Mouse (Mus musculus): ENCODE results near the gene Sptlc2.

Sptlc2 gene

DNA sequence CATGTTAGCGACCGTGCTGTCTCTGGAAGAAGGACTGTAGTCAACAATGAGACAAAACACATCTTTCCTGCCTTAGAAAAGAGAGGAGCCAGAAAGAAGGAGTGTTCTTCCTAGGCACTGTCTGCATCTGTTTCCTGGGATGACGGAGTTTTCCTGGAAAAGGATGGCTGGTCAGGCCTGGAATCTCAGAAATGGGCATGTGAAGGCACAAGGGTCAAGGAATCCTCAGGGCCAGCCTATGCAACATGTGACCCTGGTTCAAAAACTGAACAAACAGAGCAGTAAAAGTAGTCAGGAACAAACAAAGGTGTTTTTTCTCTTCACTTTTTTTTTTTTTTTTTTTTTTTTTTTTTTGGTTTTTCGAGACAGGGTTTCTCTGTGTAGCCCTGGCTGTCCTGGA is 9.0 kb upstream of the Sptlc2 start:
- no peak for DNase-seq (ENCODE audit: low read depth in 2 of 2, low spot score in 2 of 2)

DNA sequence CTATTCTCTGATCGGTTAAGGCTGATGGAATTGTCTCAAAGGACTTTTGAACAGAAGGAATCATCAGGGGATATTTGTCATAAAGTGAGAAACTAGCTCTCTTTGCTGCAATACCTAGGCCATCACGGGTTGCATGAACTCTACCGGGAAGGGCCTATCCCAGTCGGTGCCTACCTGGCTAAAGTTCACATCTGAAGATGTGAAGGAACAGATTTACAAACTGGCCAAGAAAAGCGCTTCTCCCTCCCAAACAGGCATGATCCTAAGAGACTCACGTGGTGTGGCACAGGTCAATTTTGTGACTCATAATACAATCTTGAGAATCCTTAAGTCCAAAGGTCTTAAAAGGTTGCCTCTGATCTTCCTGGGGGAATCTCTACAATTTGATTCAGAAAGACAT is 6.2 kb upstream of the Sptlc2 start:
- no peak for DNase-seq (ENCODE audit: low read depth in 2 of 2, low spot score in 2 of 2)

DNA sequence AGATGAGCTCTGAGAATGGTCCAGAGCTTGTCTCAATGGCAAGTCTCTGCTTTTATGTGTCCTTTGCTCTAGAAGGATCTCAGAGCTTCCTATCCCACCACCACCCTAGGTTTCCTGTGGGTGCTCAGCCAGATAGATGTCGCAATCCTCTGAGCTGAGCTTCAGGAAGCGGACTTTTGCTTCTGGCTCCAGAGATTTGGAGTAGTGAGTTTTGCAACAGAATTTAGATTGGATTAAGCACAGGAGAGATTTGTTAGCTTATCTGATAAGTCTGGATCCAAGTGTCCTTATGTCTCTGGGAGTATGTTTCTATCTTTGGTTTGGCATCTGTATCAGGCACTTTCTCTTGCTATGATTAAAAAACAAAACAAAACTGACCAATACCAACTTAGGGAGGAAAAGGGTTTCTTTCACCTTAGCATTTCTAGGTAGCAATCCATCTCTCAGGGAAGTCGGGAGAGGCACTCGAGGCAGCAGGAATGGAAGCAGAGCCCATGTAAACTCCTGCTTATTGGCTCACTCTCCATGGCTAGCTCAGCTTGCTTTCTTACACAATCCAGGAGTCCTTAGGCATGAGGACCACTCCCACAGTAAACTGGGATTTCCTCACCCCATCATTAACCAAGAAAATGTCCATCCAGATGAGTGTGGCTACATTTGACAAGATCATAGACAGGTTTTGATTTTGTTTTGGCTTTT is 5.4 kb upstream of the Sptlc2 start:
- no peak for DNase-seq (ENCODE audit: low read depth in 2 of 2, low spot score in 2 of 2)

DNA sequence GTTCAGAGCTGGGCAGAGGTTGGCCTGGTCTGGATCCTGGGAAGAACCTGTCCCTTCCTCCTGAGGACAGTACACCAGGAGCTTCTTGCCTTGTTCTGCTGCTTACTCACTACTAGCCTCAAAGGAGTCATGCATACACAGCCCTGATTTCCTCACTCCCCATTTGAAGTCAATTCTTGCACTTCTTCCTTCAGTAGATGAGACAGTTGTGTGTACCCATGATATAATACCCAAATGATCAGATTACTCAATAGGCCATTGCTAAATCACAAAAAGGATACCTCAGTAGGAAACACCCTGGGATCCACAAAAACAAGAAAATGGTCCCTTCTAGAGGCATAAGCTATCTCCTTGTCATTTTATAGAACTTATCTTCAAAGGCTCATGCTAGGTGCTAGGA is 3.2 kb upstream of the Sptlc2 start:
- no peak for DNase-seq (ENCODE audit: low read depth in 2 of 2, low spot score in 2 of 2)

DNA sequence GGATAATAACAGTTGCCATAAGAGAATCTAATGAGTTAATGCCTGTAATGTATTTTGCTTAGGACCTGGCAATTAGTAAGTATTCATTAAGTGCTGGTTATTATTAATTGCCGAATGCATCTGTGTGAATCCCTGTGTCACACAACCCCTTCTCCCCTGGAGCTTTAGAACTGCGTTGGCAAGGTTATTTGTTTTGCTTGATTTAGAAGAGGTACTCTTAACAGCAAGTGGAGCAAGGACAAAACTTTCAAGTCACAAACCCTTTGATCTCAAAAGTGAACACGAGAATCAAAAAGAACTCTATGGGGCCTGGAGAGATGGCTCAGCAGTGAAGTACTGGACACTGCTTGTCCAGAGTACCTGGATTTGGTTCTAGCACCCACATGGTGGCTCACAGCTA is 1.1 kb upstream of the Sptlc2 start:
- no peak for DNase-seq (ENCODE audit: low read depth in 2 of 2, low spot score in 2 of 2)

DNA sequence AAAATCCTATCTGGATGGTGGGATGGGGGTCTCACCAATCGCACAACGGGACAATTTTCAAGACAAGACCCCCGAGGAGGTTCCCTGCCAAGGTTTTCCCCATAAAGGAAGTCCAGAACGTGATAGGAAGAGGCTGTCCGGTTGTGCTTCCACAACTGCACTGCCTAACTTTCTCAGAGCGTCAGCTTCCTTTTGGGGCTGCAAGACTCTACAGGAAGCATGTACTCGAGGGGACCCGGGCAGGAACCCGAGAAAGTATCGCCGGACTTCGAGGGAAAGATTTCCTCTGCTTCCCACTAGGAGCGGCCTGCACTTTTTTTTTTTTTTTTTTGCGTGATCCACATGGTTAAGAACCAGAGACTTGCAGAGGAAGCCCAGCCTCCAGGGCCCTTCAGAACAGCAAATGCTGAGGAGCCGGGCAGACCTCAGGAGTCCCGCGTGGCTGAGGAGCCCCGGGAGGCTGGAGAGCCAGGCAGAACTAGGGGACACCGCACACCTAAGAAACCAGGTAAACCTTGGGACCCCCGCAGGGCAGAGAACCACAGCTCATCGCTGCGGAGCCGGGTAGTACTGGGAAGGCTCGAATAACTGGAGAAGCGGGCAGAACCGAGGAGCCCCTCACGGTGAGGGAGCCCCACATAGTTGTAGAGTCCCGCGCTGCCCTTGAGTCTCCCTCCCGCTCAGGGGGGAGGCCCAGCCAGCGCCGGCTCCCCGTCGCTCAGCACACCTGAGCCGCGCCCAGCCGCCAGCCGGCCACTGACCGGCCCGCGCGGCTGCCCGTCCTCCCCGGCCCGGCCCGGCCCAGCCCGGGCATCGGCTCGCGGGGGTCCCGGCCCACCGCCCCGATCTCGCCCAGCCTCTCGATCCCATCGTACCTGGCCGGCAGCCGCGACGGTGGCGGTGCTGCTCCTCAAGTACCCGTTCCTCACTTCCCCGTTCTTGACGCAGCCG is 709 bp downstream of the Sptlc2 start:
- peak; percentile 5 to 16 for DNase-seq (ENCODE audit: low read depth in 2 of 2, low spot score in 2 of 2)

DNA sequence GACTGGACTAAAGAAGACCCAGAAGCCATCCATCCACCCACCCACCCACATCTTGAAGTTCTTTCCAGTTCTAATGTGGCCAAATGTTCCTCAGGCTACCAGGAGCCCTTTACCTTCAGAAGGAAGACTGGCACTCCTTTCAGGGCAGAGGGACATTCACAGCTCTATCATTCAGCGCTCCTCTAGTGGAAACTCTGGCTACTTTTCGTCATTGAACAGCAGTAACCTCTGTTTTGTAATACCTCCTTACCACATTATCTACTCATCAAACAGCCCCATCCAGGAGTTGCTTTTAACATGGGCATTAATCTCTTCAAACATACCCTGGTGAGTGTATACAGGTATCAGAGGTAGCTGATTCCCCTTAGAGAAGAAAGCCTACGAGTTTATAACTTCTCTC is 3.1 kb downstream of the Sptlc2 start:
- DNase-seq (ENCODE audit: low read depth in 2 of 2, low spot score in 2 of 2) = no peak

DNA sequence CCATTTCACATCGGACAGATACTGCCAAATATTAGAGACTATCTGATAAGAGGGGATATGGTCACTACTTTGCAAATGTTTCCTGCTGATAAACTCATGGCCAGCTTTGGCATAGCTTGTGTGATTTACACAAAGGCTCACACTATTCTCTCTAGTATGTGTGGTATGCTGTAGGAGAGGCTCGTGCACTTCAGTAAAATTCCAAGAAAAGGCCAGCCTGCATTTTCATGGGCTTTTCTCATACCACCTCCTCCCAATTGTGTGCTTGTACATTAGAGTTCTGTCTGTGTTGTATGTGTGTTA is 6.8 kb downstream of the Sptlc2 start:
- DNase-seq (ENCODE audit: low read depth in 2 of 2, low spot score in 2 of 2) = no peak

DNA sequence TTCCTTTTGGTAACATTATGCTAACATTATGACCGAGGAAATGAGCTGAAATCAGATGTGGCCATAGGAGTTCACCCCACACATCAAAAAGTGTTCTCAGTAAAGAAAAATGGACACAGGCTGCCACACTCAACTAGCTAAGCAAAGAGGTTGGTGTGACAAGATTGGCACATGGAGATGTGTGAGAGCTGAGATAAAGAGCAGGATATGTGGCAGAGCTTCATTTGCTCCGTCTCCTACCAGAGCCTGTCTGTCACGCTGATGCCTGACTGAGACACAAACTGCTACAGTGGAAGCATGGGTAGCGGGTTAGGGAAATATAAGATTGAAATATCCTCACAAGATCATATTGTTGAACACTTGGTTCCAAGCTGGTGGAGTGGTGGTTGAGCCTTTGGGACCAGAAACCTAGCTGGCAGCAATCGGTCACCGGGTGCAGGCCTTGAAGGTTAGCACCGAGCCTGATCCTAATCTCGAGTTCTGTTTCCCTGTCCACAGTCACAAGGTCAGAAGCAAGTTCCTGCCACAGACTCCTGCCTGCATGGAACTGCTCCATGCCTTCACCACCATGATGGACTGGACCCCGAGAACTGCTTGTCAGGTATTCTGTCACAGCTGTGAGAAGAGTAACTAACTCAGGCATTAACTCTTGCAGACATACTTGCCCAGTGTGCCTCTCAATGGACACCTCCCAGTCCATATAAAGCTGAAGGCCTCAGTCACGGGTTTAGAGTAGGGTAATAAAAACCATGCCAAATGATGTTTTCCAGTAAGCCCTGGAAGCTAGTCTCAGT is 7.4 kb downstream of the Sptlc2 start:
- no peak for DNase-seq (ENCODE audit: low read depth in 2 of 2, low spot score in 2 of 2)

DNA sequence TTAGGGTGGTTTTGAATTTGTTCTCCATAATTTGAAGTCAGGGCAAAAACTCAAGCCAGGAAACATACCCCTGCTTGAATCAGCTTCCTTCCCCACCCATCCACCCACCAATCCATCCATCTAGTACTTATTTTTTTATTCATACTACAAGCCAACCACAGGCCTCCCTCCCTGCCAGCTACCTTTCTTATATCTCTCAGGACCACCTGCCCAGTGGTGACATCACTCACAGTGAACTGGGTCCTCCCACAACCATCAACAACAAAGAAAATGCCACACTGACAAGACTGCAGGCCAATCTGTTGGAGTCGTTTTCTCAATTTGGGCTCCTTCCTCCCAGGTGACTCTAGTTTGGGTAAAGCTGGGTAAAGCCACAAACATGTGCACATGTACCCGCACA is 8.7 kb downstream of the Sptlc2 start:
- DNase-seq (ENCODE audit: low read depth in 2 of 2, low spot score in 2 of 2) = no peak

DNA sequence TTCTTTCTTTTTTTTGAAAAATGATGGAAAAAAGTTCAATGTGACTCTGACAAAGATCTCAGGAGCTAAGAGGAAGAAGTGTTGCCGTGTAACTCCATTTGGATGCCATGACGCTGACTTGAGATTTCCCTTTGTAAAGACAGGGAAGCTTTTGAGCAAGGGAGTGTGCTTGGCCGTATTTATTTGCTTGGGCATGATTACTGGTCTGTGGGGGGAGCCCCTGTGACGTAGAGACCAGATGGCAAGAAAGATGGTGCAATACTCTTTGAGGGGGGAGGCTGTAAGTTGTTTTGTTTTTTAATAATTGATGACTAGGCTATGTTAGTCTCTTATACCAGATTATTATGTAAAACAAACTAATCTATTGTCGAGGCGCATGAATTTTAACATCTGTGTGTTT is 14.0 kb downstream of the Sptlc2 start:
- no peak for DNase-seq (ENCODE audit: low read depth in 2 of 2, low spot score in 2 of 2)

DNA sequence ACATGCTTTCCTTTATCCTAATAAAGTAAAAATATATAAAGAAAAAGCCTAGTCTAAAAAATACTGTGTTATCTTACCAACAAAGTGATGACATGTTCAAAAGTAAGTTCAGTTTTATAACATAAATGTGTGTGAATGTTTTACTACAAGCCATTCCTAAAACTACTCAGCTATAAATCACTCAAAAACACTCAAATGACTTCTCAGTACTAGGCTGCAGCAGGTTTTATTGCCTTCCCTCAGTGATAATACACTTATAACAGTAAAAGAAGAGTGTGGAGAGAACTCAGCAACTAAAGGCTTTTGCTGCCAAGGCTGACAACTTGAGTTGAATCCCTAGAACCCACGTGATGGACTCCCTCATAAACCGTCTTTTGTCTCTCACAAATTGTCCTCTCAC is 18.8 kb downstream of the Sptlc2 start:
- no peak for DNase-seq (ENCODE audit: low read depth in 2 of 2, low spot score in 2 of 2)

DNA sequence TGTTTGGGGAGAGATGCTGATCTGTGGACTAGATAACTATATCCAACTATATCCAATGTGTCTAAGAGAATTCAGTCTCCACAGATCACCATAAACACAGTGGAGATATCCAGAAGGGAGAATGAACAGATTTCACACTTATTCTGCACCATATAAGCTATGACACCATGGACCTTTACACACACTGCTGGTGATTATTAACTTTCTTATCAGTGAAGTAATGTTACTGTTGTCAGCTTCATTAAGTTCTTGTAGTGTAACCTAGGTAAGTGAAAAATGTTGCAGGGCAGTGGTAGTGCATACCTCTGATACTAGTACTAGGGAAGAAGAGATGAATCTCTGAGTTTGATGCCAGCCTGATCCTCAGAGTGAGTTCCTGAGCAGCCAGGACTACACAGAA is 20.1 kb downstream of the Sptlc2 start:
- no peak for DNase-seq (ENCODE audit: low read depth in 2 of 2, low spot score in 2 of 2)

DNA sequence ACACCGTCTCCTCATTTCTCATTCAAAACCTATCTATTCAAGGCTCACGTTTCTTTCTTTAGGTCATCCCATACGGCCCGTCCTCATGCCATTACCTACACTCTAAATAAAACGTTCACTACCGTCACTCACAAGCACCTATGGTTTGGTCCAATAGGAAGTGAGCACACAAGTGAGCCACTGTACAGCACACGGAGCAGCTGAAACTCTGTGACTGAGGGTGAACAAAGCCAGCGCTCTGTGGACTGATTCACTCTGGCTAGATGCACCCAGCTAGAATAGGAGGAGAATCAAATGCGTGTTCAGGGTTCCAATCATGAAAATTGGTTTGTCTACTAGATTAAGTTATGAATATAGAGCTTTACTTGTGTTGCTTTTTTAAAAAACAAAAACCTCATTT is 22.5 kb downstream of the Sptlc2 start:
- no peak for DNase-seq (ENCODE audit: low read depth in 2 of 2, low spot score in 2 of 2)

DNA sequence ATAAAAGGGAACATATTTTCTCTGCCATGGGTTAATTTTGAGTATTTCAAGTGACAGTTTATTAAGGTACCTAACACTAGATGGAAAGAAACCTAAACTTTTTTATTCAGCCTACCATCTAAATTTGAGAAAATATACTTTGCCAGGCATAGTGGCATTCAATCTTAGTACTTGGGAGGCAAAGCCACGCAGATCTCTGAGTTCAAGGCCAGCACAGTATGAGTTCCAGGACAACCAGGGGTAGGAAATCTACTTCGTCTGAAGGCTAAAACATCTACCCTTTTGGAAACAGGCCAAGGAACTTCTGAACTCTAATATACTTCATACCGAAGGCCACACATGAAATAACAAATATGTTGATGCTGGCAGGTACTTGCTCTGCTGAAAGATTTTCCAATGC is 26.0 kb downstream of the Sptlc2 start:
- no peak for DNase-seq (ENCODE audit: low read depth in 2 of 2, low spot score in 2 of 2)

DNA sequence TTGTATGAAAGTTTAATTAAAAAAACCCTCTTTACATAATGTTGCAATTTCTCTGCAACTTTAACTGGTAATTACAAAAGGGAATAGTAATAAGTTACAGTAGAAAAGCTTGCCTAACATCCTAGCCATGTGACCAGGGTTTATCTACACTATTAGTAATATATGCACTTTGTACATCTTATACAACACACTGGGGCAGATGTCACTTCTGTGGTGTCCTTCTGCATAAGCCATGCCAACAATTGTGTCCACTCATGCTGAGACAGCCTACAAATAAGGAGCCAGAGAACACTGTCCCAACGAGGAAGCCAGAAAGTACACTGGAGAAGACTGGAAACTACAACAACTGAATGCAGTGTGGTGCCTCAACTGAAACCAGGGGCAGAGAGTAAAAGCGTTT is 40.1 kb downstream of the Sptlc2 start:
- DNase-seq (ENCODE audit: low read depth in 2 of 2, low spot score in 2 of 2) = no peak

DNA sequence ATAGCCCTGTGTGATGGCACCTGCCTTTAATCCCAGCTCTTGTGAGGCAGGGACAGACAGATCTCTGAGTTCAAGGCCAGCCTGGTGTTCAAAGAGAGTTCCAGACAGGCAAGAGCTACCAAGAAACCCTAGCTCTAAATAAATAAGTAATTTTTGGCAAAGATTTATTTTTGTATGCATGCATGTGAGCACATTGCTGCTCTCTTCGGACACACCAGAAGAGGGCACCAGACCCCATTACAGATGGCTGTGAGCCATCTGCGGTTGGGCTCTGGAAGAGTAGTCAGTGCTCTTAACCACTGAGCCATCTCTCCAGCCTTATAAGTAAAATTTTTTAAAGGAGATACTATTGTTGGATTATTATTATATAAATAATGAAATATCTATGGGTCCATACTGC is 40.6 kb downstream of the Sptlc2 start:
- DNase-seq (ENCODE audit: low read depth in 2 of 2, low spot score in 2 of 2) = no peak

DNA sequence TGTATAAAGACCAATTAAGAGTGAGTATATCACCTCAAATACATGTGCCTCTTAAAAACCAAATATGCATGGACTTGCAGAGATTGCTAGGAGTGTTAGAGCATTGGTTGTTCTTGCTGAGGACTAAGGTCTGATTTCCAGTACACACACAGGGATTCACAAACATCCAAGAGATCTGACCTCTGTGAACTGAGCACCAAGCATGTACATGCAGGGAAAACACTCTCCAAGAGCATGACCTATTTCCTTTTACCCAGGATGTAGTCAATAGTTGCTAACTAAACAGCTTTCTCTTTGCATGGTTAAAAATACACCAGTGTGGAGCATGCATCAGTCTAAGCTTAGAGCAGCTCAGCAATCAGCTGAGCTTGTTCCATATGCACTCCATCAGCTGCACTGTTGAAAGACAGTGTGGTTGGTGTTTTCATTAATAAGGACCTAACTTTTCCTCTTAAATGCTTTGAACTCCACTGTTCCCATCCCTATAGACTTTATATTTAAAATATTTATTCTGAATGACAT is 45.0 kb downstream of the Sptlc2 start:
- no peak for DNase-seq (ENCODE audit: low read depth in 2 of 2, low spot score in 2 of 2)

DNA sequence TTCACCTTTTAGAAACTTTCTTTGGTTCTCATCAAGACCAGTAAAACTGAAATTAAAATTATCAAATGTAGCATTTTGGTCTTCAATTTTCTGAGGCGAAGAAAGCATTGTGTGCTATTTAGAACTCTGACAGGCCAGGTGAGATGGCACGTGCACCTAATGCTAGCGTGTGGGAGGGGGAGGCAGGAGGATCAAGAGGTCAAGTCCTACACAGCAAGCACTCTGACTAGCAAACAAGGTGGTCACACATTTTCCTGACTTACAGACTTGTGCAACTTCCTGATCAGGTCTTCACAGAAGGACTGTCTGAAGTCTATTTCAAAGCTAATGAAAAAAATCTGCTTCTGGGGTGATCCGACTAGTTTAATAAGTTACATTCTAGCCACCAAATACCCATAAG is 50.1 kb downstream of the Sptlc2 start:
- no peak for DNase-seq (ENCODE audit: low read depth in 2 of 2, low spot score in 2 of 2)

DNA sequence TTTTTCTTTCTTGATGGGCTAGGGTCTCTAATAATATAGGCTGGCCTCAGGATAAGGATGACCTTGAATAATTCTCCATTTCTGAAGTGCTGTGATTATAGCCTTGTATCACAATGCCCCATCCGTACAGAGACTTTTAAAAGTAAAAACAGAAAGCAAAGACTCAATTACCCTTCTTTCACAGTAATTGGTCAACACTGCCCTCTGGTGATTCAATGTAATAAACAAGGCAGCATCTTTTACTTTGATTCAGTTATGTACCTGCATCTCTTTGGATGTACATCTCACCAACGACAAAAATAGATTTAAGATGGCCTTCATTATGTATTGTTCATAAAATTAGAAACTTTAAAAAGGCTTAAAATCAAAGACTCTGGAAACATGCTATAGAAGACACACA is 53.3 kb downstream of the Sptlc2 start:
- peak in 1 of 2 experiments; percentile 4 for DNase-seq (ENCODE audit: low read depth in 2 of 2, low spot score in 2 of 2)

DNA sequence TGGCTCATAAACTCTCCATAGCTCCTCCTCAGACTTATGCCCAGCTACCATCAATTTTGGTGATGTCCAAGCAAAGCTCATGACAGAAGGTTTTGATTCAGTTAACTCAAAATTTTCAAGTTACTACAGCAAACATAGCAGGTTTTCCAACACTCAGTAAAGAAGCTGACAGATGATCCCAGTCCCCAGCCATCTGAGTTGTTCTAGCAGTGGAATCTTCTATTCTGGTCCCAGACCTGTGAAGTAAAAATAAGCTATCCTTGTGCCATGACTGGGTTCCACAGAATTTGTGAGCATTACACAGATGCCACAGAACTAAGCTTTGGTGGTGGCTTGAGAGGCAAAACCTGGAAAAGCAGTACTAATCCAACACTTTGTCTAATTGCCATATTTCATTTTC is 54.4 kb downstream of the Sptlc2 start:
- no peak for DNase-seq (ENCODE audit: low read depth in 2 of 2, low spot score in 2 of 2)

DNA sequence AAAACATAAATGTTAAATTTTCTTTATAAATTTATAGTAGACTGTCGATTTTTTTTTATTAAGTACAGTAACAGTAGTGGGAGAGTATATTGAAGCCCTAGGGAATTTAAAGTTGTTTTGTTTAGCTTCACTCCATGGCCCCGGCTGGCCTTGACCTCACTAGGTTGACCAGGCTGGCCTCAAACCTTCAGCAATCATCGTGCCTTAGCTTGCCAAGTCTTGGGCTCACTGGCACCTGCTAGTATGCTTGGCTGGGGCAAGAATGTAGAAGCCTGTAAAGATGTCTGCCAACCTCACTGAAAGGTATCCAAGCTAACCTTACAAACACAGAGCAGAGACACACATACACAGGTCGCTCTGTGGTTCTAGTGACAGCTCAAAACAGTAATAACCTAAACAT is 55.6 kb downstream of the Sptlc2 start:
- DNase-seq (ENCODE audit: low read depth in 2 of 2, low spot score in 2 of 2) = no peak
